Mouse (Mus musculus) heart, embryonic 16.5 days (tissue): Measurements from ENCODE around the gene Kiss1r. TPM values are rescaled to one million over a fixed set of nuclear protein-coding genes. Genes with fewer than 3 reads are reported as not detected.
A peak's percentile ranks its signal among the peaks of the same experiment; 100 is the strongest.

Source experiments
- ATAC-seq: fragments of 200-750 bp; cut with Nextera tagmentation; replicated peaks from 2 replicates; pipeline ENCODE4 v1.8.0; 2017; ENCODE audit warnings: moderate number of reproducible peaks; ENCODE audit not compliant: insufficient read depth, low FRiP score; ENCODE audit errors: extremely low read depth
- H3K27ac ChIP-seq: fragments of 300-500 bp; sonication (generic); 2 replicates; pipeline ENCODE4 v1.5.1; 2014; ENCODE audit warnings: mild to moderate bottlenecking, low read length, control low read depth, moderate library complexity
- H3K27me3 ChIP-seq: fragments of 300-500 bp; sonication (generic); 2 replicates; pipeline ENCODE4 v1.6.1; 2014; ENCODE audit warnings: low read length, mixed read lengths; ENCODE audit not compliant: control insufficient read depth, insufficient read depth
- H3K36me3 ChIP-seq: fragments of 300-500 bp; sonication (generic); 2 replicates; pipeline ENCODE4 v1.6.1; 2014; ENCODE audit not compliant: control insufficient read depth, insufficient read depth
- H3K4me1 ChIP-seq: fragments of 300-500 bp; sonication (generic); 2 replicates; pipeline ENCODE4 v1.6.1; 2014; ENCODE audit warnings: low read length, mixed read lengths; ENCODE audit not compliant: control insufficient read depth, insufficient read depth
- H3K4me2 ChIP-seq: fragments of 300-500 bp; sonication (generic); 2 replicates; pipeline ENCODE4 v1.6.1; 2014; ENCODE audit warnings: low read depth, mild to moderate bottlenecking, control low read depth, low read length
- H3K4me3 ChIP-seq: fragments of 300-500 bp; sonication (generic); 2 replicates; pipeline ENCODE4 v1.5.1; 2014; ENCODE audit warnings: mild to moderate bottlenecking, control low read depth, low read length
- H3K9ac ChIP-seq: fragments of 300-500 bp; sonication (generic); 2 replicates; pipeline ENCODE4 v1.6.1; 2014; ENCODE audit warnings: low read length, control low read depth
- H3K9me3 ChIP-seq: fragments of 300-500 bp; sonication (generic); replicated peaks from 2 replicates; pipeline ENCODE4 v1.6.1; 2016; ENCODE audit warnings: low read length; ENCODE audit not compliant: control insufficient read depth
- WGBS: fragments of 180-500 bp; shearing (Covaris S2); extraction: QIAGEN DNeasy Blood & Tissue Kit; methylation state at CpG from one replicate; pipeline ENCODE4 v1.1.7; 2014; 5-methylcytosine and 5-hydroxymethylcytosine counted together
- polyA plus RNA-seq: library from polyadenylated mRNA; unstranded; fragments of >200 nt; fragmentation: Nextera tagmentation; extraction: Ambion mirVana; gene quantifications from 2 replicates; pipeline ENCODE4 v1.2.1, GENCODE M21; 2015

Gene Kiss1r
- polyA plus RNA-seq, 1 experiment from 2014 or later: 0.64 TPM

DNA sequence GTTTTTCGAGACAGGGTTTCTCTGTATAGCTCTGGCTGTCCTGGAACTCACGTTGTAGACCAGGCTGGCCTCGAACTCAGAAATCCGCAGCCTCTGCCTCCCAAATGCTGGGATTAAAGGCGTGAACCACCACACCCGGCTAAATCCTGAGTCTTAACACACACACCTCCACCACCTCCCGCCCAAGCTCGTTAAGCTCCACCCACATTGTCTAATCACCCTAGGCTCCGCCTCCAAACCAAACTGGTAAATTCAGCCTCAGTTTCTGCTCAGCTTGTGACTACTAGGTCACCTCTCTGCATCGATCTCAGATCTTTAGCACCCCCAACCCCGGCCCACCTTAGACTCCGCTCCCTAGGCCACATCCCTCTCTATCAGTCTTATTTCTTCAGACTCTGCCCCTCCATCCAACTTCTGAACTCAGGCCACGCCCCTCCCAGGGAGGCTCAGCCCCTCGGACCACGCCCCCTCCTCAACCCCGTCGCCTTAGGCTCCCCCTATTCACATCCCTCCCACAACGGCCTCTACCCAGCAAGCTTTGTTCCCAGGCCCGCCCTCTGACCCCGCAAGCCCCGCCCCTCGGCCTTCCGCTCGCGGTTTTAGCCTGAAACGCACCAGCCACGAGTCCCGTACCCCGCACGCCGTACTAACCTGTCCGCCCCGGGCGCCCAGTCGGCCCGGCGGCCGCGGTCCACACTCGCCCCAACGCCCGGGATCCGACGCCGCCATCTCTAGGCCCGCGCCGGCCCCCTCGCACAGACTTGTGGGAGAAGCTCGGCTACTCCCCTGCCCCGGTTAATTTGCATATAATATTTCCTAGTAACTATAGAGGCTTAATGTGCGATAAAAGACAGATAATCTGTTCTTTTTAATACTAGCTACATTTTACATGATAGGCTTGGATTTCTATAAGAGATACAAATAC is 8.3 kb upstream of the Kiss1r start, which contains the start of gene Med16:
TSS of gene Med16 (minus strand) at position 757 of the 925 bp plus-strand sequence.
- Histone ChIP-seq H3K4me3 (peak within 1 kb of the TSS; percentile 90), H3K4me2 (peak within 1 kb of the TSS; percentile 66), H3K36me3 (peaks cover 28% of the 10 kb centered on the region), H3K9ac (peak within 1 kb of the TSS; percentile 99), H3K27me3 (no peaks in the 10 kb centered on the region), H3K27ac (peak within 1 kb of the TSS; percentile 98), H3K9me3 (no peaks in the 10 kb centered on the region), H3K4me1 (peaks cover 6% of the 10 kb centered on the region)
- 2% methylated on average over 52 of the region's 52 CpGs for WGBS
- peak; percentile 98 for ATAC-seq

DNA sequence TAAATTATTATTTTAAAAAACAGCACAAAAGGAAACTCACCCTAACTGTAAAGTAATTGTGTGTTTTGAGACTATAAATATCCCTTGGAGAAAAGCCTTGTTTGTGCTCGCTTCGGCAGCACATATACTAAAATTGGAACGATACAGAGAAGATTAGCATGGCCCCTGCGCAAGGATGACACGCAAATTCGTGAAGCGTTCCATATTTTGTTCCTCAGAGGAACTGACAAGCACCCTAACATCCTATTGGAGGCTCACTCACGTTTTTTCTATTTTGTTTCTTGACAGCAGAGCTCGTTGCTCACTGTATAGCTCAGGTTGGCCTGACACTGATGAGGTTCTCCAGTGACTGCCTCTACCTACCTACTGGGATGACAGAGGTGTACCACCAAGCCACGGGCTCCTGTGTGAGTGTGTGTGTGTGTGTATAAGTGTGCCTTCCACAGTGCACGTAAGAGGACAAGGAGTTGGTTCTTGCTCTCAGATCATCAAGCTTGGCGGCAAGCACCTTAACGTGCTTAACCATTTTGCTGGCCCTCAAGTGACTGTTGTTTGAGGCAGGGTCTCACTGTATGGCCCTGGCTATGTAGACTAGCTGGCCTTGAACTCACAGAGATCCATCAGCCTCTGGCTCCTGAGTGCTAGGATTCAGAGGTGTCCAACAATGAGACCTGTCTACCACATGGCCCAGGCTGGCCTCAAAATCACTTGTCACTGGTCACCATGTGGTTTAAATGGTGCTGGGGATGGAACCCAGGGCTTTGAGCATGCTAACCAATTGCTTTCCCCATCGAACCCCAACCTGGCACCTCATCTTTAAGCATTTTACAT is 7.5 kb upstream of the Kiss1r start:
- peak overlapping the region; percentile 37 for H3K9ac ChIP-seq
- H3K4me1 ChIP-seq: peaks cover 14% of the 10 kb centered on the region
- peak overlapping the region; percentile 15; the same call in 1 of the 2 replicates for H3K4me3 ChIP-seq
- peak overlapping the region; percentile 50 for H3K4me2 ChIP-seq
- H3K27ac ChIP-seq: peak overlapping the region; percentile 66
- H3K27me3 ChIP-seq: no peaks in the 10 kb centered on the region
- WGBS: 21% methylated on average over 14 of the region's 14 CpGs
- H3K9me3 ChIP-seq: no peaks in the 10 kb centered on the region
- peak; percentile 50 for ATAC-seq
- H3K36me3 ChIP-seq: peaks cover 24% of the 10 kb centered on the region

DNA sequence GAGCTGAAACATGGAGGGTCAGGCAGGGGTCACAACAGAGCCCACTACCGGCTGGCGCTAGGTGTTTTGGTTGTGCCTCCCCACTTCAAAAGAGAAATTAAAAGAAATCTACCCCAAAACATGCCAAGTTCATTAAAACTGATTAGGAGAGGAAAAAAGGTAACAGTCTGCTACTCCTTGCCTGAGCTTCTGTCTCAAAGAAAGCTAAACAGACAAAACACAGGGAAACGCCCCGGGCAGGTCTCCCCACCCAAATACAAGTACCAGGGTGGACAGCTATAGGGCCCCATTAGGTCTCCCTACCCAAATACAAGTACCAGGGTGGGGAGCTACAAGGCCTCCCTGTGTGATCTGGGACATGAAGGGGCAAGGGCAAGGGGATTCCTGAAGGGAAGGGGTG is 6.2 kb upstream of the Kiss1r start, which contains the start of gene Gm26602:
TSS of gene Gm26602 (plus strand) at position 301 of the 400 bp plus-strand sequence.
- no peaks in the 10 kb centered on the region for H3K9me3 ChIP-seq
- 90% methylated on average over 4 of the region's 4 CpGs for WGBS
- H3K4me1 ChIP-seq: peaks cover 26% of the 10 kb centered on the region
- no peak within 1 kb of the TSS for H3K4me3 ChIP-seq
- ATAC-seq: no peak
- peak within 1 kb of the TSS; percentile 66 for H3K27ac ChIP-seq
- H3K27me3 ChIP-seq: no peaks in the 10 kb centered on the region
- H3K9ac ChIP-seq: no peak within 1 kb of the TSS
- peaks cover 15% of the 10 kb centered on the region for H3K36me3 ChIP-seq
- H3K4me2 ChIP-seq: no peak within 1 kb of the TSS

DNA sequence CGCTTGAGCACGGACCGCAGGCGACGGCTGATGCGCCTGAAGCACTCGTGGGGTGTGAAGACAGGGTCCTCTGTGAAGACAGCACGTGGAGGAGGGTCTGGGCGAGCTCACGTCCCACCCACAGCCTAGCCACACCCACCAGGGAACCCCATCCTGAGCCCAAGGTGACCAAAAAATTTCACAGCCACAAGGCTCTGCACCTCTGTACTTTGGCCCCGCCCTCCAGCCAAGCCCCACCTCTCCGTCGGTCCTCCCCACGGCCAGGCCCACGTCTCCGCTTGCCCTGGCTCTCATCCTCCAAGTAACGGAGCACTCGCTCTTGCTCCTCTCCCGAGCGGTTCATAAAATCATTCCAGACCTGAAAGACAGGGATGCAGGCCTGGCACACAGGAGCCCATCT is 4.4 kb upstream of the Kiss1r start:
- ATAC-seq: no peak

DNA sequence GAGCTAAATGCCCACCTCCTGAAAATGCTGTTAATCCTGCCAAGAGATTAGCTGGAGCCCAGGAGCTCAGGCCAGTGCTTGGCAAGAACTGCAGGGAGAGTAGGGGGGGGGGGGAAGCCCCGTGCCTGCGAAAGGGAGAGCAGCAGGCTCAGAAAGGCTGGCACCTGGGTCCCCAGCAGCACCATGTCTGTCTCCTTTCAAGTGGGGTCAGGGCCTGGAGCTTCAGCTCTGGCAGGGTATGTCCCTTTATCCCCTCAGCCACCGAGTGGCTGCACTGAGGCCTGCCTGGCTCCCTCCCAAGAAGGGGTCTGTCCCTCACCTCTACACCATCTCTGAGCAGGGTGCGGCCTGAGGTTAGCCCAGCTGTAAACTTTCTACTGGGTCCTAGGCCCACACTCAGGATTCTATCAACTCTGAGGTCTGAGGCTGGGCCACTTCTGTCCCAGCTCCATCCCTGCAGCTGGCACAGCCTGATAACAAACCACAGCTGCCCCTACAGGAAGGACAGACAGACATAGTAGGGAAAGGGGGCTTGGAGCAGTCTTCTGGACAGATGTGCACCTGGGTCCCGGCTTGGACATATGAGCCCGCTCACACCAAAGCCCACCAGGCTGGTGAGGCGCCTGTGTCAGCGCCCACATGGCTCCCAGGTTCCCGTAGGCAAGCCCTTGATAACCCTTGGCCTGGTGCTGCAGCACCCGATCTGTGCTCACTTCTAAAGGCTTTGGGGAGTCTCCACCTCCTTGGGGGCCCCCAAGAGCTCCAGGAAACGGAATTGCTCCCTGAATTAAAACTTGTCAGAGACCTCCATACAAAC is 2.4 kb upstream of the Kiss1r start:
- Histone ChIP-seq H3K36me3 (peaks cover 8% of the 10 kb centered on the region), H3K9me3 (no peaks in the 10 kb centered on the region), H3K4me3 (no peak overlapping the region), H3K27me3 (peaks cover 19% of the 10 kb centered on the region), H3K4me1 (peaks cover 43% of the 10 kb centered on the region), H3K9ac (peak overlapping the region; percentile 51), H3K27ac (no peak overlapping the region), H3K4me2 (no peak overlapping the region)
- ATAC-seq: no peak
- 58% methylated on average over 11 of the region's 11 CpGs for WGBS

More for the DNA sequence above, 4.4 kb upstream of the Kiss1r start:
- Histone ChIP-seq H3K9ac (no peak overlapping the region), H3K36me3 (peaks cover 8% of the 10 kb centered on the region), H3K4me1 (peaks cover 33% of the 10 kb centered on the region), H3K27me3 (no peaks in the 10 kb centered on the region), H3K4me2 (no peak overlapping the region), H3K9me3 (no peaks in the 10 kb centered on the region), H3K27ac (no peak overlapping the region), H3K4me3 (no peak overlapping the region)
- WGBS: 65% methylated on average over 20 of the region's 20 CpGs

DNA sequence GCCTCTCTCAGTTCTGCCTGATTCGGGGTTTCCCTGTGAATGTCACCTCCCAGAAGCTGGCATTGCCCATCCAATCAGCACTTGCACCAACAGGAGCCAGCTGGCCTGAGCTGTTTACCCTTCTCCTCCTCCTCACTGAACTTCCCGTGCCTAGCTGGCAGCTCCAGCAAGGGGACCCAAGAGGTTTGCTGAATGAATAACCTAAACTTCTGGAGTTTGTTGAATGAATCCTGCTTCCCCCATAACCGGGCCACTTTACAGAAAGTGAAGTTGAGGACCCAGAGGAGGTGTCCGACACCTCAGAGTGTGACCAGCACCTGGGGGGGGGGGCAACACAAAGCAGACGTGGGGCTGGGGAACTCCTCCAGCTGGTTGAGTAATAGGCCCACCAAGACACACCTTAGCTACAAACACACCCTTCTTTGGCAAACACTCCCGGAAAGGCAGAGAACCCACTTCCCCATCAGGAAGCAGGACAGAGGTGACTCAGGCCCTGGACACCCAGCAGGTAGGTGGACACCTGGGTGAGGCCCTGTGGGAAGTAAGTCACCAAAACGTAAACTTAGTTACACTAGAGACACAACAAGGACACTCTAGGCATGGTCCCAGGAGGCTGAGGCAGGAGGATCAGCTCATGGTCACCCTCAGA is 1.7 kb upstream of the Kiss1r start:
- no peak overlapping the region for H3K4me2 ChIP-seq
- peaks cover 26% of the 10 kb centered on the region for H3K27me3 ChIP-seq
- peak overlapping the region; percentile 51; the same call in 1 of the 2 replicates for H3K9ac ChIP-seq
- H3K9me3 ChIP-seq: no peaks in the 10 kb centered on the region
- H3K4me3 ChIP-seq: no peak overlapping the region
- peaks cover 8% of the 10 kb centered on the region for H3K36me3 ChIP-seq
- peaks cover 40% of the 10 kb centered on the region for H3K4me1 ChIP-seq
- H3K27ac ChIP-seq: no peak overlapping the region
- ATAC-seq: no peak
- 66% methylated on average over 7 of the region's 7 CpGs for WGBS

DNA sequence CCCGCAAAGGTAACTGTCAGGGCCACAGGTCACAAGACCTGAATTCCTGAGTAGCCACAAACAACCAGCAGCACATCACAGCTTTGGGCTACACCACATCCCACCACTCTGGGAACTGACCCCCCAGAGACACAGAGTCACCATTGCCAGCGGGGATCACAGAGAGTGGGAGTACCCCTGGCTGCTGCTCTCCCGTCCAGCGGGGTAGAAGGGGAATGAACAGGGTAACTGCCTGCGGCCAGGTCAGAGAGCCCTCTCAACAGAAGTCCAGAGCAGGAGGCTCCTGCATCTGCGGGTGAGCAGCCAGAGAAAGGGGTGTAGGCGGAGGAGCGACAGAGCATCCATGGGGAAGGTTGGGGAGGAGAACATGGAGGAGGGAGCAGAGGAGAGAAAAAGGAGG is 690 bp upstream of the Kiss1r start:
- Histone ChIP-seq H3K4me2 (peak overlapping the region; percentile 95), H3K4me3 (peak overlapping the region; percentile 92), H3K27ac (0 out of 2 replicates have a peak overlapping the region, but pooled peaks have one; percentile 78), H3K36me3 (peaks cover 4% of the 10 kb centered on the region), H3K4me1 (peaks cover 45% of the 10 kb centered on the region), H3K9me3 (no peaks in the 10 kb centered on the region), H3K27me3 (peaks cover 37% of the 10 kb centered on the region), H3K9ac (peak overlapping the region; percentile 98)
- ATAC-seq: no peak
- 12% methylated on average over 8 of the region's 8 CpGs for WGBS

DNA sequence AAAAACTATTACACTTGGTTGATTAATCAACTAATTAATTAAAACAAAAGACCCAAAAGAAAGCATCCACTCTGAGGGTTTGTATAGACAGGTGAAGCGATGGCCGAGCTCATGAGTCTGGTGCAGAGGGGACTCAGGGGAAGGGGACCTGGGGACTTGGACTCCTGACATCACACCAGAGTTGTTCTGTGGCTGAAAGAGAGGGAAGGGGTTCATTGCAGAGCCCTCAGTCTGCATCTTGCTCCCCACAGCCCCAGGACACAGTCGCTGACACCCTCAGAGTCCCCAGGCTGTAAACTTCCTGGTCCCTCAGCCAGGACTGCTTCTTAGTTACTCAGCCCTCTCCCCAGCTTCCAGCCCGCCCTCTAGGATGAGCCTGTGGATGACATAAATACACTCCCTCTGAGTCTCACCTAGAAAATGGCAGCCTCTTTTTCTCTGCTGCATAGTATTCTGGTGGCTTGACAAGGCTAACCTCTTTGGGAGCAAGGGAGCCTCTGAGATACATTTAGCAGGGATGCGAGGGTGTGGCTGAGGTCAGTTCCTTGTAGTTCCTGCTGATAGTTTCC is 845 bp downstream of the Kiss1r start:
- no peak overlapping the region; the same call in 1 of the 2 replicates for H3K9ac ChIP-seq
- no peak overlapping the region for H3K27ac ChIP-seq
- peaks cover 52% of the 10 kb centered on the region for H3K4me1 ChIP-seq
- H3K4me3 ChIP-seq: peak overlapping the region; percentile 92
- no peaks in the 10 kb centered on the region for H3K9me3 ChIP-seq
- H3K4me2 ChIP-seq: peak overlapping the region; percentile 95
- H3K36me3 ChIP-seq: no peaks in the 10 kb centered on the region
- 69% methylated on average over 5 of the region's 5 CpGs for WGBS
- H3K27me3 ChIP-seq: peaks cover 52% of the 10 kb centered on the region
- ATAC-seq: no peak
